Mouse (Mus musculus): ENCODE results near the gene Kctd5. TPM values are rescaled to one million over a fixed set of nuclear protein-coding genes. Genes with fewer than 3 reads are reported as not detected.
"Not testable (repeated sequence)": the region's sequence is repeated elsewhere in the genome, so short reads cannot be mapped to it uniquely, and the experiment has no call there.

Gene Kctd5
- polyA plus RNA-seq, 2 experiments = 10.0 to 10.9 TPM

DNA sequence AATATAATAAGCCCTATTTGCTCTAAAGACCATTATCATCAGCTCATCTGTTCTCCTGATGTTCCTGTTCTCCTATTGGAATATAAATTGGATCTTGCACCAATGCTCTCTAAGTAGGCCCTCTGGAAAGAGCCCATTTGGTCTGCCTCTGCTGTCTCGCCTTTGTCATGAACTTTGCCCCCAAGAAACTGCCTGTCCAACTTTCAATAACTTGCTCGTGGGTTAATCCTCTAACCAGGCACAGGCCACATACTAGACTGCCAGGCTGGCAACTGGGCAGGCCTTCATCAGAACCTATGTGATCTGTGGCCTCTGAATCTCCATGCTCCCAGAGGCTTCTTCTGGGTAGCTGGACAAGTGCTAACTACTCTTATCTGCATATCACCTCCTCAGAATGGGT is 31.8 kb upstream of the Kctd5 start:
- no peak for ATAC-seq (ENCODE audit: insufficient read depth)
- Histone ChIP-seq H3K4me3 (ENCODE audit: insufficient read depth in 1 of 2, low read depth in 2 of 2, low read length in 2 of 2) (no peak overlapping the region), H3K4me1 (replicated peaks; ENCODE audit: control insufficient read depth in 2 of 2, insufficient read depth in 2 of 2, low read length in 1 of 2) (no peaks in the 10 kb centered on the region), H3K4me2 (ENCODE audit: low read depth) (no peak overlapping the region), H3K27me3 (ENCODE audit: control insufficient read depth, insufficient read depth, low read length) (no peaks in the 10 kb centered on the region), H3K9me3 (ENCODE audit: control insufficient read depth, low read length) (no peaks in the 10 kb centered on the region), H3K27ac (no peak overlapping the region), H3K9ac (replicated peaks) (no peak overlapping the region), H3K36me3 (replicated peaks; ENCODE audit: control insufficient read depth, insufficient read depth, low read depth) (peaks cover 14% of the 10 kb centered on the region)
- TF ChIP-seq EP300 (IDR thresholded peaks at IDR 0.05; ENCODE audit: low read depth) (no peak), CTCF (IDR thresholded peaks at IDR 0.05; ENCODE audit: low read depth) (no peak)
- 82% methylated on average over 2 of the region's 2 CpGs for WGBS (ENCODE audit: insufficient replicate concordance)
- DNase-seq (ENCODE audit: low read depth in 3 of 3, low spot score in 3 of 3) = no peak

GRCm38 (mm10) chr17:24098354-24098753 is 25.1 kb upstream of the Kctd5 start:
- WGBS (ENCODE audit: insufficient replicate concordance) = 89% methylated on average over 4 of the region's 4 CpGs
- Histone ChIP-seq H3K27me3 (ENCODE audit: control insufficient read depth, insufficient read depth, low read length) (no peaks in the 10 kb centered on the region), H3K4me1 (replicated peaks; ENCODE audit: control insufficient read depth in 2 of 2, insufficient read depth in 2 of 2, low read length in 1 of 2) (no peaks in the 10 kb centered on the region), H3K36me3 (replicated peaks; ENCODE audit: control insufficient read depth, insufficient read depth, low read depth) (peaks cover 28% of the 10 kb centered on the region), H3K4me2 (ENCODE audit: low read depth) (no peak overlapping the region), H3K9me3 (ENCODE audit: control insufficient read depth, low read length) (no peaks in the 10 kb centered on the region), H3K27ac (no peak overlapping the region), H3K4me3 (ENCODE audit: insufficient read depth in 1 of 2, low read depth in 2 of 2, low read length in 2 of 2) (no peak overlapping the region), H3K9ac (replicated peaks) (no peak overlapping the region)
- TF ChIP-seq CTCF (IDR thresholded peaks at IDR 0.05; ENCODE audit: low read depth) (no peak), EP300 (IDR thresholded peaks at IDR 0.05; ENCODE audit: low read depth) (no peak)
- ATAC-seq (ENCODE audit: insufficient read depth) (no peak), DNase-seq (ENCODE audit: low read depth in 3 of 3, low spot score in 3 of 3) (no peak)

GRCm38 (mm10) chr17:24090575-24090974 is 17.3 kb upstream of the Kctd5 start:
- Histone ChIP-seq H3K4me1 (replicated peaks; ENCODE audit: control insufficient read depth in 2 of 2, insufficient read depth in 2 of 2, low read length in 1 of 2) (no peaks in the 10 kb centered on the region), H3K27ac (no peak overlapping the region), H3K4me3 (ENCODE audit: insufficient read depth in 1 of 2, low read depth in 2 of 2, low read length in 2 of 2) (no peak overlapping the region), H3K9ac (replicated peaks) (no peak overlapping the region), H3K27me3 (ENCODE audit: control insufficient read depth, insufficient read depth, low read length) (no peaks in the 10 kb centered on the region), H3K36me3 (replicated peaks; ENCODE audit: control insufficient read depth, insufficient read depth, low read depth) (peaks cover 28% of the 10 kb centered on the region), H3K9me3 (ENCODE audit: control insufficient read depth, low read length) (no peaks in the 10 kb centered on the region), H3K4me2 (ENCODE audit: low read depth) (no peak overlapping the region)
- DNase-seq (ENCODE audit: low read depth in 3 of 3, low spot score in 3 of 3) = no peak
- 66% methylated on average over 1 of the region's 1 CpGs for WGBS (ENCODE audit: insufficient replicate concordance)
- TF ChIP-seq CTCF (IDR thresholded peaks at IDR 0.05; ENCODE audit: low read depth) (no peak), EP300 (IDR thresholded peaks at IDR 0.05; ENCODE audit: low read depth) (no peak)
- no peak for ATAC-seq (ENCODE audit: insufficient read depth)

DNA sequence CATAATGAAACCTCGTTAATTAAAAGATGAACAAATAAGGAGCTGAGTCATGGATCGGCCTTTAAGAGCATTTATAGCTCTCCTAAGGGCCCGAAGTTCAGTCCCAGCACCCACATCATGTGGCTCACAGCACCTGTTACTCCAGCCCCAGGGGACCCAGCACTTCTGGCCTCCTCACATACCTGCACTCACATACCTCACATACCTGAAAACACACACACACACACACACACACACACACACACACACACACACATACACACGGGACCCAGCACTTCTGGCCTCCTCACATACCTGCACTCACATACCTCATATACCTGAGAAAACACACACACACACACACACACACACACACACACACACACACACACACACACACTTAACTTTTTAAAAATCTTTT is 13.1 kb upstream of the Kctd5 start:
- H3K4me2 ChIP-seq (ENCODE audit: low read depth); H3K9ac ChIP-seq (replicated peaks); H3K4me3 ChIP-seq (ENCODE audit: insufficient read depth in 1 of 2, low read depth in 2 of 2, low read length in 2 of 2); H3K9me3 ChIP-seq (ENCODE audit: control insufficient read depth, low read length); H3K27me3 ChIP-seq (ENCODE audit: control insufficient read depth, insufficient read depth, low read length); H3K27ac ChIP-seq; H3K4me1 ChIP-seq (replicated peaks; ENCODE audit: control insufficient read depth in 2 of 2, insufficient read depth in 2 of 2, low read length in 1 of 2); ATAC-seq (ENCODE audit: insufficient read depth); DNase-seq (ENCODE audit: low read depth in 3 of 3, low spot score in 3 of 3): not testable (repeated sequence)
- 75% methylated on average over 4 of the region's 4 CpGs for WGBS (ENCODE audit: insufficient replicate concordance)
- peaks cover 17% of the 10 kb centered on the region for H3K36me3 ChIP-seq (replicated peaks; ENCODE audit: control insufficient read depth, insufficient read depth, low read depth)

GRCm38 (mm10) chr17:24084593-24084992 is 11.3 kb upstream of the Kctd5 start:
- Histone ChIP-seq H3K4me2 (ENCODE audit: low read depth) (no peak overlapping the region), H3K9me3 (ENCODE audit: control insufficient read depth, low read length) (no peaks in the 10 kb centered on the region), H3K4me3 (ENCODE audit: insufficient read depth in 1 of 2, low read depth in 2 of 2, low read length in 2 of 2) (no peak overlapping the region), H3K36me3 (replicated peaks; ENCODE audit: control insufficient read depth, insufficient read depth, low read depth) (peaks cover 6% of the 10 kb centered on the region), H3K27me3 (ENCODE audit: control insufficient read depth, insufficient read depth, low read length) (no peaks in the 10 kb centered on the region), H3K4me1 (replicated peaks; ENCODE audit: control insufficient read depth in 2 of 2, insufficient read depth in 2 of 2, low read length in 1 of 2) (no peaks in the 10 kb centered on the region), H3K9ac (replicated peaks) (no peak overlapping the region), H3K27ac (no peak overlapping the region)
- no peak for TF ChIP-seq EP300 (IDR thresholded peaks at IDR 0.05; ENCODE audit: low read depth)
- TF ChIP-seq CTCF (IDR thresholded peaks at IDR 0.05; ENCODE audit: low read depth) = no peak
- no peak for DNase-seq (ENCODE audit: low read depth in 3 of 3, low spot score in 3 of 3)
- 36% methylated on average over 1 of the region's 1 CpGs for WGBS (ENCODE audit: insufficient replicate concordance)
- ATAC-seq (ENCODE audit: insufficient read depth) = no peak
